Mouse (Mus musculus) kidney, postnatal 14 days (tissue): ENCODE results near the gene Tlr11.

Experiments used
- DNase-seq: peaks from one replicate; pipeline ENCODE4 v3.0.0; 2022; ENCODE audit warnings: mixed read lengths

The Tlr11 gene

DNA sequence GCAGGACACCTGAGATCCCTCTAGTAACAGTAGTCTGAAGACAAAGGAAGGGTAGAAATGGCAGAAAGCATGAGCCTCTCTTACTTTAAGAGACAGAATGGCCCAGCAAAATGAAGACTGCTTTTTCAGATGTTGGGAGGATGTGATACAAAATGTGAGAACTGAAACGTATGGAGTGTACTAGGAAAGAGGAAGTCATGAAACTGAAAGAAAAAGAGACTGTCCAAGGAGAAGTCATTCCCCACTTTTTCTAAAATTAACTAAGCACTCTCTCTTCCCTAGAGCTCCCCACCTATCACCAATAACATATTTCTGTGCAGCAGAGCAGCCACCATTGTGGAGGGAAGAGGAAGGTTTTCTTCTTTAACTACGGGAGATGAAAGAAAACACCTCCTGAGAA is at the start of gene Tlr11:
TSS of gene Tlr11 (plus strand) at position 322 of the 400 bp plus-strand sequence.
- DNase-seq = no peak

DNA sequence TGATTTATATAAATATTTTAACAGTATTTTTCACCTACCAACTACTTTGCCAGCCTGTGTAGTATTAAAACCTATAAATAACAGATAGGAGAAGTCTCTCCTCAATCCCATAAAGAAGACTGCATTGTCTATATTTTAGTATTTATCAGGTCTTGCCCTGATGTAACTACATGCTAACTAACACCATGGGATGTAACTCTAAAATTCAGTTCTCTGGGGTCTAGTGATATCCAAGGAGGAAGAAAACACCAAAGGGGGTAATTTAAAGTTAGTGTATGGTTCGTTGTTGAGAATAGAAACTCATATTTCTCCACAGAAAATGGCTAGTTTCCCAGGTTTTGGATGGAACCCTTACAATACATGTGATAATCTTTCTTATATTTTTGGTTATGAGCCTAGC is 31.1 kb upstream of the Tlr11 start, which contains the start of gene Olfr734:
TSS of gene Olfr734 (minus strand) at position 101 of the 400 bp plus-strand sequence.
- no peak for DNase-seq

GRCm38 (mm10) chr14:50348796-50349195 is 8.9 kb upstream of the Tlr11 start, which contains the start of gene Olfr735:
Gene Olfr735 (minus strand): TSS chr14:50348872.
- DNase-seq = no peak

DNA sequence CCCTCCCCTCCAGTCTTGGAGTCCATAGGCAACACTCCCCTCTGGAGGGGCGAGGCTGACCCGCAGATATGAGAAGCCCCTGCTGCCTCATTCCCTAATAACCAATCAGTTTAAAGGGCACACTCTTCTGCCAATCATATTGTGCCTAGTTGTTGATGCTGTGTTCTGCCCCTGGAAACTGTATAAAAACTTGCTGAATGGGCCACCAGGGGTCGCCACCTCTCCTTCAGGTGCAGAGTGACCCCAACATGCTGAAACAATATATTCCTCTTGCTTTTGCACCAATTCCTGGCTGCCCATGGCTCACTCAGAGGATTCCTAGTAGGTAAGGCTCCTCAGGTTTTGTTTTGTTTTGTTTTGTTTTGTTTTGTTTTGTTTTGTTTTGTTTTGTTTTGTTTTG is 5.3 kb upstream of the Tlr11 start:
- DNase-seq = no peak

DNA sequence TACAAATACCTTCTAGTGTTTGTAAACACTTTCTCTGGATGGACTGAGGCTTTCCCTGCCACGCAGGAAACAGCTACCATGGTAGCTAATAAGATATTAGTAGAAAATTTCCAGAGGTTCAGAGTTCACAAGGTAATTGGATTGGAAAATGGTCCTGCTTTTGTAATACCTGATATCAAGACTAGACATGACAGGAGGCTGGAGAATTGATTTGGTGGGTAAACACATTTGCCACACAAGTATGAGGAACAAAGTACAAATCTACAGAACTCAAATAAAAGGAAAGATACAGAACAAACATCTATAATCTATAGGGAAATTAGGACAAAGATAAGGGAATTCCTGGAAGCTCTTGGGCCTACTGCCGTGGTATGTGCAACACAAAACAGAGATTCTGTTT is 989 bp upstream of the Tlr11 start:
- DNase-seq = no peak

DNA sequence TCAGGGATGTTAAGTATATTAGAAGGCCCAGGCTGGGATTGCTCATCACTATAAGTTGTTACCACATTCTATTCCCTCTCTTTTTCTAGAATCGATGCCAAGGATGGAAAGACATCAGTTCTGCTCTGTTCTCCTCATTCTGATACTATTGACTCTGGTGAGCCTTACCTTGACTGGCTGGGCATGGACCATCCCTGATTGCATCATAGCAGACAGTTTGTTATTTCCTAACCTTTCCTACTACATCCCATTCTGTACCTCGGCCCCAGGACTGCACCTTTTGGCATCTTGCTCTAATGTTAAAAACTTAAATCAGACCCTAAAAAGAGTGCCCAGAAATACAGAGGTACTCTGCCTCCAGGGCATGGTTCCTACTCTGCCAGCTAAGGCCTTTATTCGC is 2.8 kb downstream of the Tlr11 start:
- no peak for DNase-seq

DNA sequence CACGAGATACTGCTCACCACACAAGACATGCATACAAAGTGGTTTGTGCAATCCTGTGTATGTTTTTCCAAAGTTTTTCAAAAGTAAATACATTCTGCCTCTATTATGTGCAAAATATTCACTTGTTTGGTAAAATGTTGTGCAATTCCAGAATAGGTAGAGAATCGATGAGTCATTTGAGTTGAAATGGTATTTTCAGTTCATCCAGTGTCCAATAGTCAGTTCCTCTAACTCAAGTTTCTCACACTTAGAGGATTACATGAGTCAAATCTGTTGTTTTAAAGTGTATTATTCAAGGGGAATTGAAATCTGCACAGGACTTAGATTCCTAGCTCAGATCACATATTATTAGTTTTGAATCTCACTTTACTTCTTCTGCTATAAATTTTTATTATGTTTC is 5.8 kb downstream of the Tlr11 start:
- no peak for DNase-seq

GRCm38 (mm10) chr14:50380863-50381262 is 23.1 kb downstream of the Tlr11 start, which contains the start of gene Olfr736:
Gene Olfr736 (plus strand): TSS chr14:50381163.
- no peak for DNase-seq

- DNase-seq = no peak
These were observed 49.6 kb downstream of the Tlr11 start, which contains the start of gene Olfr738 for GRCm38 (mm10) chr14:50407268-50407667. Gene Olfr738 (plus strand): TSS chr14:50407568.
